Mouse (Mus musculus) adrenal gland, adult 10 weeks (tissue): ENCODE results near the gene Cytip. TPM values are rescaled to one million over a fixed set of nuclear protein-coding genes. Genes with fewer than 3 reads are reported as not detected.

Source experiments
- polyA plus RNA-seq: library from polyadenylated mRNA; stranded (reverse); fragments of 350-450 nt; fragmentation: Illumina TruSeq; extraction: RNeasy Lipid Tissue Mini Kit (QIAGEN cat#74804); gene quantifications from one replicate; pipeline ENCODE4 v1.2.3, GENCODE M21; 2014; ENCODE audit warnings: low read depth, low replicate concordance

The Cytip gene
- 7.9 TPM for polyA plus RNA-seq

DNA sequence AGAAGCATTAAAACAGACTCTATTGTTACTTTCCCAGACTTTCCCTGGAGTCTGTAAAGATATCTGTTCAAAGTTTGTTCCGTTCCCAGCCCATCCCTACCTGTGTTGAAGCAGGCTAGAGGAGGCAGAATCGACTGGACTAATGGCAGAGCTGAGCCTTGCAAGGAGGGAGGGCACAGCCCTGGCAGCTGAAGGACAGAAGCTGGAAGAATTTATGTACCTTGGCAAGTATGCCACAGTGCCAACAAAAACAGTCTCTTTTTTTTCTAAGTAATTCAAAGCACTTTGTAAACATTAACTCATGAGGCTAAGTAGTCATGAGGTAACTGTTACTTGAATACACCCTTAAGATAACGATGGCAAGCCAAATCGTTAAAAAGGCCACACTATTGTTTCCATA, at the start of gene Cytip:
Cytip (minus strand) TSS at position 187 of the 400 bp plus-strand sequence.

Other genes starting within 250 kb of the Cytip start
- gene Galnt5, start 197.6 kb downstream of the Cytip start, polyA plus RNA-seq: not detected
- not detected for gene Ermn, start 142.7 kb downstream of the Cytip start, polyA plus RNA-seq
- 26.1 TPM for gene Acvr1c, start 162.4 kb upstream of the Cytip start, polyA plus RNA-seq